Mouse (Mus musculus) MEL (cell line): ENCODE data around the gene Gpc5.

Experiments
- BHLHE40 ChIP-seq: IDR thresholded peaks from 2 replicates; pipeline ENCODE4 v1.6.1; 2012; ENCODE audit warnings: low read depth, mild to moderate bottlenecking, inconsistent platforms, low read length, improper control_type of control experiment, borderline replicate concordance
- CTCF ChIP-seq, 3 experiments: IDR thresholded peaks in 2 of 3; conservative IDR thresholded peaks in 1 of 3; 2 replicates each; pipeline ENCODE4 v1.5.1; 2011 to 2012; ENCODE audit warnings: low read length in 3 of 3, low read depth in 2 of 3, mild to moderate bottlenecking in 2 of 3, improper control_type of control experiment in 1 of 3, inconsistent platforms in 1 of 3, mixed read lengths in 1 of 3, moderate library complexity in 1 of 3; ENCODE audit not compliant: control insufficient read depth in 1 of 3, insufficient read depth in 1 of 3, poor library complexity in 1 of 3, severe bottlenecking in 1 of 3

GRCm38 (mm10) chr14:115976062-115976461 lies 884.0 kb downstream of the Gpc5 start:
- no peak for TF ChIP-seq BHLHE40
- no peak for TF ChIP-seq CTCF (IDR thresholded peaks at IDR 0.05 in 2 of 3, conservative IDR thresholded peaks at IDR 0.05 in 1 of 3; ENCODE audit: control insufficient read depth in 1 of 3, insufficient read depth in 1 of 3, low read depth in 2 of 3, low read length in 3 of 3, poor library complexity in 1 of 3, severe bottlenecking in 1 of 3)
